Mouse (Mus musculus): ENCODE data around the gene Tmem170. TPM values are rescaled to one million over a fixed set of nuclear protein-coding genes. Genes with fewer than 3 reads are reported as not detected.

Gene Tmem170
- polyA plus RNA-seq (2014; fragmentation: Illumina TruSeq; extraction: RNeasy Lipid Tissue Mini Kit (QIAGEN cat#74804); ENCODE audit: insufficient read depth, low read depth, low replicate concordance), result 4.8 TPM

DNA sequence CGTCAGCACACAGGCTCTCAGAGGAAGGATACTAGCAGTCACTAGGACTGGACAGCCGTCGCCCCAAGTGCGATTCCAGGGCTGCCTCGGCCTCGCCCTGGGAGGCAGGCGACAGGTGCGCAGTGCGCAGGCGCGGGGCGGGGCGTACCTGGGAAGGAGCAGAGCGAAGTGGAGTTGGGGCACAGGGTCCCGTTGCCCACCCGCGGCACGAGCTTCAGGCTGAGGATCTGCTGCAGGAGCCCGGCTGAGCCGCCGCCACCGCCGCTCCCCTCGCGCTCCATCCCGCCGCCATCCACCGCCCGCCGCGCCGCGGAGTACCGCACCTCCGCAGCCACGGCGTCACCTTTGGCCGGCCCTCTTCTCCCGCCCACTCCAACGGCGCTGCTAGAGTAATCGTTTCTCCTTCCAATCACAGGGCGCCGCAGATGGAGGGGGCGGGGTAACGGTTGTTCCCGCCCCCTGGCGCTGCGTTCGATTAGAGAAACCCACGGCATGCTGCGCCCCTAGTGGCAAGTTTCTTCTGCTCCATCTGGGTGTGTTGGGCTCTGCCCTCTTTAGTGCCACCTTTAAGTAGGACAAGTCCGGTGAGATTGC lies at the start of gene Tmem170:
Tmem170 (minus strand) TSS at position 396 of the 594 bp plus-strand sequence.

GRCm38 (mm10) chr8:111909621-111910450 lies 33.3 kb upstream of the Tmem170 start, which contains the start of gene Chst5:
Gene Chst5, minus strand, starts transcription at chr8:111910447.

GRCm38 (mm10) chr8:111853861-111854501 lies 22.6 kb downstream of the Tmem170 start, which contains the start of gene Cfdp1:
Gene Cfdp1, minus strand, starts transcription at chr8:111854291.

Other genes starting within 250 kb of the Tmem170 start
- 4.4 TPM for gene Ldhd, start 246.4 kb downstream of the Tmem170 start, polyA plus RNA-seq (2014; fragmentation: Illumina TruSeq; extraction: RNeasy Lipid Tissue Mini Kit (QIAGEN cat#74804); ENCODE audit: insufficient read depth, low read depth, low replicate concordance)
- 6.9 TPM for gene Zfp1, start 233.3 kb downstream of the Tmem170 start, polyA plus RNA-seq (2014; fragmentation: Illumina TruSeq; extraction: RNeasy Lipid Tissue Mini Kit (QIAGEN cat#74804); ENCODE audit: insufficient read depth, low read depth, low replicate concordance)
- gene Ctrb1, start 185.7 kb downstream of the Tmem170 start, polyA plus RNA-seq (2014; fragmentation: Illumina TruSeq; extraction: RNeasy Lipid Tissue Mini Kit (QIAGEN cat#74804); ENCODE audit: insufficient read depth, low read depth, low replicate concordance), result not detected
- 18.0 TPM for gene Bcar1, start 132.9 kb downstream of the Tmem170 start, polyA plus RNA-seq (2014; fragmentation: Illumina TruSeq; extraction: RNeasy Lipid Tissue Mini Kit (QIAGEN cat#74804); ENCODE audit: insufficient read depth, low read depth, low replicate concordance)
- gene Cfdp1, start 22.5 kb downstream of the Tmem170 start, polyA plus RNA-seq (2014; fragmentation: Illumina TruSeq; extraction: RNeasy Lipid Tissue Mini Kit (QIAGEN cat#74804); ENCODE audit: insufficient read depth, low read depth, low replicate concordance), result 95.5 TPM
- gene Chst5, start 33.7 kb upstream of the Tmem170 start, polyA plus RNA-seq (2014; fragmentation: Illumina TruSeq; extraction: RNeasy Lipid Tissue Mini Kit (QIAGEN cat#74804); ENCODE audit: insufficient read depth, low read depth, low replicate concordance), result 1.1 TPM
- gene Tmem231, start 57.1 kb upstream of the Tmem170 start, polyA plus RNA-seq (2014; fragmentation: Illumina TruSeq; extraction: RNeasy Lipid Tissue Mini Kit (QIAGEN cat#74804); ENCODE audit: insufficient read depth, low read depth, low replicate concordance), result 3.5 TPM
- gene Gabarapl2, start 64.0 kb upstream of the Tmem170 start, polyA plus RNA-seq (2014; fragmentation: Illumina TruSeq; extraction: RNeasy Lipid Tissue Mini Kit (QIAGEN cat#74804); ENCODE audit: insufficient read depth, low read depth, low replicate concordance), result 215 TPM
- 1.7 TPM for gene Adat1, start 115.6 kb upstream of the Tmem170 start, polyA plus RNA-seq (2014; fragmentation: Illumina TruSeq; extraction: RNeasy Lipid Tissue Mini Kit (QIAGEN cat#74804); ENCODE audit: insufficient read depth, low read depth, low replicate concordance)
- 45.5 TPM for gene Kars, start 134.6 kb upstream of the Tmem170 start, polyA plus RNA-seq (2014; fragmentation: Illumina TruSeq; extraction: RNeasy Lipid Tissue Mini Kit (QIAGEN cat#74804); ENCODE audit: insufficient read depth, low read depth, low replicate concordance)
- gene Terf2ip, start 134.6 kb upstream of the Tmem170 start, polyA plus RNA-seq (2014; fragmentation: Illumina TruSeq; extraction: RNeasy Lipid Tissue Mini Kit (QIAGEN cat#74804); ENCODE audit: insufficient read depth, low read depth, low replicate concordance), result 11.1 TPM
- not detected for gene Gm6793, start 138.3 kb upstream of the Tmem170 start, polyA plus RNA-seq (2014; fragmentation: Illumina TruSeq; extraction: RNeasy Lipid Tissue Mini Kit (QIAGEN cat#74804); ENCODE audit: insufficient read depth, low read depth, low replicate concordance)

Measured in lung, adult 10 weeks (tissue).